Mouse (Mus musculus) kidney, postnatal 0 days (tissue): Measurements from ENCODE around the gene Gm10778. TPM values are rescaled to one million over a fixed set of nuclear protein-coding genes. Genes with fewer than 3 reads are reported as not detected.
A peak's percentile ranks its signal among the peaks of the same experiment; 100 is the strongest.
"Not testable (repeated sequence)": the region's sequence is repeated elsewhere in the genome, so short reads cannot be mapped to it uniquely, and the experiment has no call there.

Experiments
- ATAC-seq: fragments of 200-750 bp; cut with Nextera tagmentation; replicated peaks from 2 replicates; pipeline ENCODE4 v1.8.0; 2017; ENCODE audit warnings: low read depth, moderate number of reproducible peaks, moderate TSS enrichment, moderate library complexity; ENCODE audit not compliant: low FRiP score
- DNase-seq: peaks from one replicate; pipeline ENCODE4 v3.0.0-alpha.2; 2016; ENCODE audit warnings: low spot score
- H3K27ac ChIP-seq: fragments of 300-500 bp; sonication (generic); 2 replicates; pipeline ENCODE4 v1.5.1; 2014; ENCODE audit warnings: mild to moderate bottlenecking
- H3K27me3 ChIP-seq: fragments of 300-500 bp; sonication (generic); 2 replicates; pipeline ENCODE4 v1.6.1; 2014; ENCODE audit warnings: low read length, mixed read lengths; ENCODE audit not compliant: insufficient read depth
- H3K36me3 ChIP-seq: fragments of 300-500 bp; sonication (generic); 2 replicates; pipeline ENCODE4 v1.6.1; 2014; ENCODE audit warnings: low read length, mixed read lengths; ENCODE audit not compliant: insufficient read depth
- H3K4me1 ChIP-seq: fragments of 300-500 bp; sonication (generic); replicated peaks from 2 replicates; pipeline ENCODE4 v1.6.1; 2014; ENCODE audit warnings: antibody characterized with exemption, low read length, mixed read lengths; ENCODE audit not compliant: insufficient read depth
- H3K4me2 ChIP-seq: fragments of 300-500 bp; sonication (generic); 2 replicates; pipeline ENCODE4 v1.6.1; 2014; ENCODE audit warnings: mild to moderate bottlenecking, low read length, moderate library complexity, mixed read lengths
- H3K4me3 ChIP-seq: fragments of 300-500 bp; sonication (generic); replicated peaks from 2 replicates; pipeline ENCODE4 v1.5.1; 2014; ENCODE audit warnings: low read depth, low read length
- H3K9ac ChIP-seq: fragments of 300-500 bp; sonication (generic); 2 replicates; pipeline ENCODE4 v1.6.1; 2014; ENCODE audit warnings: low read depth, low read length
- H3K9me3 ChIP-seq: fragments of 300-500 bp; sonication (generic); replicated peaks from 2 replicates; pipeline ENCODE4 v1.6.1; 2016; ENCODE audit warnings: low read length, inconsistent platforms, mixed read lengths
- CTCF ChIP-seq: IDR thresholded peaks from 2 replicates; pipeline ENCODE4 v1.5.1; 2016; ENCODE audit warnings: antibody characterized with exemption, low read depth, mild to moderate bottlenecking, moderate library complexity
- WGBS: fragments of 180-500 bp; shearing (Covaris S2); extraction: QIAGEN DNeasy Blood & Tissue Kit; methylation state at CpG from one replicate; pipeline ENCODE4 v1.1.7; 2014; 5-methylcytosine and 5-hydroxymethylcytosine counted together
- polyA plus RNA-seq: library from polyadenylated mRNA; unstranded; fragments of >200 nt; fragmentation: Nextera tagmentation; extraction: Ambion mirVana; gene quantifications from 2 replicates; pipeline ENCODE4 v1.2.1, GENCODE M21; 2015

The Gm10778 gene
- polyA plus RNA-seq, 1 experiment from 2014 or later: 4.0 TPM

- peak overlapping the region; percentile 72 for H3K9ac ChIP-seq
- no peaks in the 10 kb centered on the region for H3K27me3 ChIP-seq
- peak overlapping the region; percentile 83 for H3K4me2 ChIP-seq
- ATAC-seq: peak; percentile 18; the same call in 1 of the 2 replicates
- DNase-seq: peak; percentile 15
- WGBS: 34% methylated on average over 7 of the region's 7 CpGs
- H3K27ac ChIP-seq: peak overlapping the region; percentile 87
- peak overlapping the region; percentile 69 for H3K4me3 ChIP-seq
- TF ChIP-seq CTCF: no peak
- H3K4me1 ChIP-seq: no peaks in the 10 kb centered on the region
- H3K36me3 ChIP-seq: peaks cover 17% of the 10 kb centered on the region; the same call in 1 of the 2 replicates
- H3K9me3 ChIP-seq: no peaks in the 10 kb centered on the region
Measured at GRCm38 (mm10) chr10:81627836-81628220, 21.0 kb upstream of the Gm10778 start.

DNA sequence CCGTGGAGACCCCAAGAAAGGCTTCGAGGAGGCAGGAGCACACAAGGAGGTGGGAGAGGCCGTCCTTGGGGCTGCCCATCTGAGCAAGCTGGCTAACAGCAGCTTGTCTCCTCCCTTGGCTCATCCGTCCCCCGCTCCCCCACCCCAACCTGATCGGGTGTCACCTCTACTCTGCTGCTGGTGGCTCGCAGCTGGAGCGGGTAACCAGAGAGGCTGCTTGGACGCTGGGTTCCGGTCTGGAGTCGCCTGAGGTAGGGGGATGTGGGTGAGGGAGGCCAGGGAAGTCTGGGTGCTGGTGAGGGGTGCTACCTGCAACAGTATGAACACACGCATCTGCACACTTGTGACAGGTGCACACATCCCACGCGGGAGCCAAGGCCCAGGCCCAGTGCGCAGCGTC, 20.5 kb upstream of the Gm10778 start, which contains the start of gene Ankrd24:
TSS of gene Ankrd24 (plus strand) at position 151 of the 400 bp plus-strand sequence.
- 66% methylated on average over 16 of the region's 16 CpGs for WGBS

GRCm38 (mm10) chr10:81633253-81634099, 15.4 kb upstream of the Gm10778 start:
- DNase-seq (peak; percentile 96), ATAC-seq (peak; percentile 92)
- Histone ChIP-seq H3K4me3 (peak overlapping the region; percentile 40), H3K36me3 (no peaks in the 10 kb centered on the region), H3K9me3 (no peaks in the 10 kb centered on the region), H3K27ac (peak overlapping the region; percentile 79), H3K4me2 (peak overlapping the region; percentile 86), H3K9ac (peak overlapping the region; percentile 65), H3K27me3 (no peaks in the 10 kb centered on the region), H3K4me1 (peaks cover 6% of the 10 kb centered on the region; the same call in 1 of the 2 replicates)
- 0 out of 2 replicates have a peak, but pooled peaks have one; percentile 16 for TF ChIP-seq CTCF
- 3% methylated on average over 36 of the region's 37 CpGs for WGBS

More for the DNA sequence above, 20.5 kb upstream of the Gm10778 start, which contains the start of gene Ankrd24:
- Histone ChIP-seq H3K4me1 (no peaks in the 10 kb centered on the region; the same call in 1 of the 2 replicates), H3K27ac (peak within 1 kb of the TSS; percentile 87), H3K4me2 (peak within 1 kb of the TSS; percentile 83), H3K9me3 (no peaks in the 10 kb centered on the region), H3K27me3 (no peaks in the 10 kb centered on the region), H3K36me3 (peaks cover 17% of the 10 kb centered on the region; the same call in 1 of the 2 replicates), H3K9ac (peak within 1 kb of the TSS; percentile 72), H3K4me3 (peak within 1 kb of the TSS; percentile 69)
- DNase-seq (peak; percentile 69), ATAC-seq (0 out of 2 replicates have a peak, but pooled peaks have one; percentile 6)
- TF ChIP-seq CTCF: no peak

GRCm38 (mm10) chr10:81636338-81636737, 12.5 kb upstream of the Gm10778 start:
- H3K4me1 ChIP-seq: peaks cover 6% of the 10 kb centered on the region; the same call in 1 of the 2 replicates
- DNase-seq (no peak), ATAC-seq (no peak)
- no peaks in the 10 kb centered on the region for H3K36me3 ChIP-seq
- 25% methylated on average over 8 of the region's 8 CpGs for WGBS
- H3K27me3 ChIP-seq: no peaks in the 10 kb centered on the region
- no peak overlapping the region for H3K4me3 ChIP-seq
- H3K4me2 ChIP-seq: no peak overlapping the region
- no peaks in the 10 kb centered on the region for H3K9me3 ChIP-seq
- no peak for TF ChIP-seq CTCF
- no peak overlapping the region for H3K9ac ChIP-seq
- H3K27ac ChIP-seq: no peak overlapping the region

DNA sequence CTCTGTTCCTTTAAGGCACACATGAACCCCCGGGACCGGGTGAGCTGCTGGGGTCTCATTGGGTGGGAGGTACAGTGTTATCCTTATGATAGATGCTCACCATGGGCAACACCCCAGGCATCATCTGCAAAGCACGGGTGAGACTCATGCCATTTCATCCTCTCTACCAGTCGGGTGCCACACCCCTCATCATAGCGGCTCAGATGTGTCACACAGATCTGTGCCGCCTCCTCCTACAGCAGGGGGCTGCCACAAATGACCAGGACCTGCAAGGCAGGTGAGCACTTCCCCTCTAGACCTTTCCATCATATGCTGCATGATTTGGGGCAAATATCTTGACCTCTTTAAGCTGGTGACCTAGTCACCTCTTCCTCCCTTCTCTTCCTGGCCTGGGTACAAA, 10.8 kb upstream of the Gm10778 start:
- H3K4me3 ChIP-seq: no peak overlapping the region

DNA sequence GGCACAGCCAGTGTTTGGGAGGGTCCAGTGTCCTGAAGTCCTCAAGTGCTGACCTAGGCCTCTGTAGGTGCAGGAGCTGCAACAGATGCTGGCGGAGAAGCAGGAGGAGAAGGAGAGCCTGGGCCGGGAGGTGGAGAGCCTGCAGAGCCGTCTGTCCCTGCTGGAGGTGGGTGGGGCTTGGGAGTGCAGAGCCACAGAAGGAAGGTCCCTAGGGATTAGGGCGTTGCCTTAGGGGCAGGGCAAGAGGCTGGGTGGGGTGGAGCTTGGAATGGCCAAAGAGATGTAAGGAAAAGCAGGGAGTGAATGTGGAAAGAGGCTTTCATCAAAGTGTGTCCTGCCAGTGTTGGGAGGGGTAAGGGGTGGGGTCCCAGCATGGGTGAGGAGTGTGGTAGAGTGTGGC, 8.0 kb upstream of the Gm10778 start:
- not testable (repeated sequence) for H3K9me3 ChIP-seq, ATAC-seq, H3K27ac ChIP-seq, H3K27me3 ChIP-seq, H3K4me2 ChIP-seq, H3K9ac ChIP-seq, H3K4me3 ChIP-seq, H3K36me3 ChIP-seq
- H3K4me1 ChIP-seq: peaks cover 14% of the 10 kb centered on the region; the same call in 1 of the 2 replicates
- 38% methylated on average over 4 of the region's 4 CpGs for WGBS
- peak; percentile 40 for DNase-seq

More for the DNA sequence above, 10.8 kb upstream of the Gm10778 start:
- H3K27me3 ChIP-seq: no peaks in the 10 kb centered on the region
- H3K9ac ChIP-seq: no peak overlapping the region
- no peaks in the 10 kb centered on the region for H3K36me3 ChIP-seq
- DNase-seq: no peak
- H3K27ac ChIP-seq: no peak overlapping the region
- no peaks in the 10 kb centered on the region for H3K9me3 ChIP-seq
- TF ChIP-seq CTCF: no peak
- no peak for ATAC-seq
- peaks cover 17% of the 10 kb centered on the region; the same call in 1 of the 2 replicates for H3K4me1 ChIP-seq
- 74% methylated on average over 6 of the region's 6 CpGs for WGBS
- H3K4me2 ChIP-seq: no peak overlapping the region
